ENCODE assay signal across 8 mouse cellular contexts in genomic region chr7:130215348-130216252, GRCm38 (mm10).
DNase-seq lines count a peak whose midpoint lies in the region; ATAC-seq lines count a peak whose summit lies in the region.

No protein-coding gene starts in this region.

- H3K4me1 ChIP-seq in neural tube, embryonic 11.5 days (ENCODE audit: control insufficient read depth, insufficient read depth, low read length): peaks cover 9% of the 10 kb centered on the region; the same call in 1 of the 2 replicates
- H3K4me1 ChIP-seq in embryonic facial prominence, embryonic 11.5 days (ENCODE audit: control insufficient read depth, insufficient read depth, low read length): no peaks in the 10 kb centered on the region
- H3K4me1 ChIP-seq in midbrain, embryonic 11.5 days (ENCODE audit: control insufficient read depth, insufficient read depth, low read length): peaks cover 34% of the 10 kb centered on the region

- peak; percentile 48; the same call in 1 of the 2 replicates for ATAC-seq in neural tube, embryonic 11.5 days (ENCODE audit: insufficient read depth, low FRiP score, low TSS enrichment)
- ATAC-seq in embryonic facial prominence, embryonic 11.5 days (replicated peaks; ENCODE audit: insufficient number of reproducible peaks, low FRiP score, low TSS enrichment, low read depth): peak; percentile 80; the same call in 1 of the 2 replicates
- ATAC-seq in midbrain, embryonic 11.5 days (ENCODE audit: low FRiP score): peak; percentile 94

- no peak overlapping the region for H3K27ac ChIP-seq in neural tube, embryonic 11.5 days (ENCODE audit: low read depth, low read length)
- no peak overlapping the region for H3K27ac ChIP-seq in embryonic facial prominence, embryonic 11.5 days (replicated peaks; ENCODE audit: low read depth, low read length)
- H3K27ac ChIP-seq in midbrain, embryonic 11.5 days (ENCODE audit: low read depth, low read length): peak overlapping the region; percentile 48; the same call in 1 of the 2 replicates

- H3K9ac ChIP-seq in neural tube, embryonic 11.5 days (ENCODE audit: low read length): no peak overlapping the region
- no peak overlapping the region for H3K9ac ChIP-seq in embryonic facial prominence, embryonic 11.5 days (replicated peaks; ENCODE audit: low read length)
- 0 out of 2 replicates have a peak overlapping the region, but pooled peaks have one; percentile 14 for H3K9ac ChIP-seq in midbrain, embryonic 11.5 days (ENCODE audit: low read length)

- 49% methylated on average over 21 of the region's 21 CpGs for WGBS in neural tube, embryonic 11.5 days
- WGBS in embryonic facial prominence, embryonic 11.5 days: 60% methylated on average over 21 of the region's 21 CpGs
- WGBS in midbrain, embryonic 11.5 days: 30% methylated on average over 21 of the region's 21 CpGs

- no peak overlapping the region for H3K4me2 ChIP-seq in neural tube, embryonic 11.5 days (ENCODE audit: low read depth)
- no peak overlapping the region for H3K4me2 ChIP-seq in embryonic facial prominence, embryonic 11.5 days (ENCODE audit: low read depth, low read length)
- H3K4me2 ChIP-seq in midbrain, embryonic 11.5 days: no peak overlapping the region

- H3K27me3 ChIP-seq in neural tube, embryonic 11.5 days (ENCODE audit: control insufficient read depth, insufficient read depth, low read length): no peaks in the 10 kb centered on the region
- no peaks in the 10 kb centered on the region for H3K27me3 ChIP-seq in embryonic facial prominence, embryonic 11.5 days (ENCODE audit: control insufficient read depth, insufficient read depth, low read length)
- 0 out of 2 replicates have a peak, but pooled peaks cover 3% of the 10 kb centered on the region for H3K27me3 ChIP-seq in midbrain, embryonic 11.5 days (ENCODE audit: control insufficient read depth, insufficient read depth, low read length)

- no peaks in the 10 kb centered on the region for H3K9me3 ChIP-seq in neural tube, embryonic 11.5 days (ENCODE audit: control insufficient read depth, low read length)
- H3K9me3 ChIP-seq in embryonic facial prominence, embryonic 11.5 days (replicated peaks; ENCODE audit: control insufficient read depth, low read length): no peaks in the 10 kb centered on the region
- H3K9me3 ChIP-seq in midbrain, embryonic 11.5 days (ENCODE audit: control insufficient read depth, low read length): no peaks in the 10 kb centered on the region

- H3K36me3 ChIP-seq in neural tube, embryonic 11.5 days (ENCODE audit: control insufficient read depth, insufficient read depth, low read length): no peaks in the 10 kb centered on the region
- H3K36me3 ChIP-seq in embryonic facial prominence, embryonic 11.5 days (replicated peaks; ENCODE audit: control insufficient read depth, insufficient read depth, low read depth, low read length): no peaks in the 10 kb centered on the region
- H3K36me3 ChIP-seq in midbrain, embryonic 11.5 days (ENCODE audit: control insufficient read depth, insufficient read depth, low read length): no peaks in the 10 kb centered on the region

- H3K4me3 ChIP-seq in neural tube, embryonic 11.5 days (ENCODE audit: low read depth, low read length): no peak overlapping the region
- H3K4me3 ChIP-seq in embryonic facial prominence, embryonic 11.5 days (ENCODE audit: low read depth, low read length): no peak overlapping the region
- H3K4me3 ChIP-seq in midbrain, embryonic 11.5 days (ENCODE audit: low read depth, low read length): no peak overlapping the region

- DNase-seq in neural tube, embryonic 11.5 days (ENCODE audit: low spot score): peak; percentile 54
- DNase-seq in neural tube, embryonic 10.5 days (ENCODE audit: extremely low spot score, low spot score): no peak
- DNase-seq in embryonic facial prominence, embryonic 11.5 days (ENCODE audit: low spot score): peak; percentile 64
- DNase-seq in gonadal fat pad, adult 2 months (ENCODE audit: low read depth): peak; percentile 94
- peak; percentile 56 for DNase-seq in layer of hippocampus, adult 9-10 months (ENCODE audit: low spot score)
- peak; percentile 93 for DNase-seq in midbrain, embryonic 11.5 days (ENCODE audit: low spot score, missing footprints)
- DNase-seq in urinary bladder, postnatal 36 days (ENCODE audit: low spot score in 2 of 2): peak; percentile 53 to 79
- DNase-seq in natural killer cell, adult 2 months (ENCODE audit: low spot score in 2 of 2): no peak

Comparison
In these comparisons a context has a peak if more than half of its experiments do, and no peak if none do; other contexts are left out.
1. DNase-seq: peak in neural tube, embryonic 11.5 days (single experiment), embryonic facial prominence, embryonic 11.5 days (single experiment), gonadal fat pad, adult 2 months (single experiment), layer of hippocampus, adult 9-10 months (single experiment), midbrain, embryonic 11.5 days (single experiment) and urinary bladder, postnatal 36 days (2 of 2); none in neural tube, embryonic 10.5 days (single experiment) and natural killer cell, adult 2 months (0 of 2).
2. Peak in every context shown above with its lines, with median percentiles within 50 percentile points of each other: ATAC-seq.